Mouse (Mus musculus): ENCODE data around the gene Scgb1c1. TPM values are rescaled to one million over a fixed set of nuclear protein-coding genes. Genes with fewer than 3 reads are reported as not detected.

The Scgb1c1 gene
- not detected in 2 replicates for polyA plus RNA-seq (2015; fragmentation: Nextera tagmentation; extraction: Ambion mirVana)

GRCm38 (mm10) chr7:140844905-140845665 lies at the start of gene Scgb1c1:
Scgb1c1 (plus strand) TSS chr7:140845547.
- H3K27ac ChIP-seq (ENCODE audit: low read length): no peak within 1 kb of the TSS
- H3K4me3 ChIP-seq (replicated peaks; ENCODE audit: low read length): no peak within 1 kb of the TSS
- no peaks in the 10 kb centered on the region for H3K4me1 ChIP-seq (ENCODE audit: control insufficient read depth, insufficient read depth, low read length)
- ATAC-seq (ENCODE audit: insufficient read depth, low FRiP score): peak; percentile 79
- no peak within 1 kb of the TSS for H3K4me2 ChIP-seq (ENCODE audit: low read depth, low read length)
- no peaks in the 10 kb centered on the region; the same call in none of the 2 replicates for H3K27me3 ChIP-seq (ENCODE audit: control insufficient read depth, insufficient read depth, low read length)
- no peak within 1 kb of the TSS for H3K9ac ChIP-seq (ENCODE audit: low read length)
- 26% methylated on average over 14 of the region's 14 CpGs for WGBS
- no peaks in the 10 kb centered on the region for H3K36me3 ChIP-seq (ENCODE audit: control insufficient read depth, insufficient read depth, low read length)
- no peaks in the 10 kb centered on the region for H3K9me3 ChIP-seq (replicated peaks; ENCODE audit: control insufficient read depth, low read length)

DNA sequence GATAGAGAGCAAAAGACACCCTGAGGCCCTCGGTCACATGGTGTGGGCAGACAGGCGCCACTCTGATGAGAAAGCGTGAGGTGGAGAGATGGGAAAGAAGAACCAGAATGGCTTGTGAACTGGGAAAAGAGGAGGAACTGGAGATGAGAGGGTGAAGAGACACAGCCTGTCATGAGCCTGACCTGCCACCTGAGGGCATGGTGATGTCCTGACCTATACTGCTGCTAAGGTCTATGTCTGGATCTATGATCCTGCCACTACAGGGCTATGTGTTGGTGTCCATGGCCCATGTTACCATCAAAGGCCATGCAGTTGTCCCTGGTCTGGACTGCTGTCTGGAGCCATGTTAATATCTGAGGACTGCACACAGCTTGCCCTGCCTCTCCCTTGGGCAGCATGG lies 47.7 kb upstream of the Scgb1c1 start:
- H3K36me3 ChIP-seq (ENCODE audit: control insufficient read depth, insufficient read depth, low read length): no peaks in the 10 kb centered on the region
- no peak overlapping the region for H3K9ac ChIP-seq (ENCODE audit: low read length)
- H3K27ac ChIP-seq (ENCODE audit: low read length): no peak overlapping the region
- ATAC-seq (ENCODE audit: insufficient read depth, low FRiP score): no peak
- no peak overlapping the region for H3K4me3 ChIP-seq (replicated peaks; ENCODE audit: low read length)
- no peaks in the 10 kb centered on the region for H3K9me3 ChIP-seq (replicated peaks; ENCODE audit: control insufficient read depth, low read length)
- no peaks in the 10 kb centered on the region for H3K27me3 ChIP-seq (ENCODE audit: control insufficient read depth, insufficient read depth, low read length)
- H3K4me1 ChIP-seq (ENCODE audit: control insufficient read depth, insufficient read depth, low read length): no peaks in the 10 kb centered on the region
- 83% methylated on average over 3 of the region's 3 CpGs for WGBS
- H3K4me2 ChIP-seq (ENCODE audit: low read depth, low read length): no peak overlapping the region

DNA sequence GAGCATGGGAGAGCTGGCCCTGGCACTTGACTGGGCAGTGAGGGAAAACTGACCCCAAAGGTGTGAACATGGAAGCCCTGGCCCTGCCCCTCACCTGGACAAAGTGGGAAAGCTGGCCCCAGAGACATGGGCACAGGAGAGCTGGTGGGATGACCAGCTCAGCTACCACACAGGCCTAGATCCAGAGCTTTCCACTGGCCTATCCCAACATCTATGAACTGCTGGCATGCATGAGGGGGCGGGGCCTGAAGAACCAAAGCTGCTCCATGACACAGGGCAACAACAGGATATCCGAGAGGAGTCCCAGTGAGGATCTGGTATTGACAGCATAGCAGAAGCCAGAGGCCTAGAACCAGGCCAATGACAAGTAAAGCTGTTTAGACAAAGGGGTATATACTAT lies 47.1 kb upstream of the Scgb1c1 start:
- Histone ChIP-seq H3K9me3 (replicated peaks; ENCODE audit: control insufficient read depth, low read length) (no peaks in the 10 kb centered on the region), H3K9ac (ENCODE audit: low read length) (no peak overlapping the region), H3K4me3 (replicated peaks; ENCODE audit: low read length) (no peak overlapping the region), H3K27me3 (ENCODE audit: control insufficient read depth, insufficient read depth, low read length) (no peaks in the 10 kb centered on the region), H3K36me3 (ENCODE audit: control insufficient read depth, insufficient read depth, low read length) (no peaks in the 10 kb centered on the region), H3K4me1 (ENCODE audit: control insufficient read depth, insufficient read depth, low read length) (no peaks in the 10 kb centered on the region), H3K27ac (ENCODE audit: low read length) (no peak overlapping the region), H3K4me2 (ENCODE audit: low read depth, low read length) (no peak overlapping the region)
- 62% methylated on average over 2 of the region's 2 CpGs for WGBS
- no peak for ATAC-seq (ENCODE audit: insufficient read depth, low FRiP score)

- no peak overlapping the region for H3K4me2 ChIP-seq (ENCODE audit: low read depth, low read length)
- no peak overlapping the region for H3K27ac ChIP-seq (ENCODE audit: low read length)
- H3K36me3 ChIP-seq (ENCODE audit: control insufficient read depth, insufficient read depth, low read length): no peaks in the 10 kb centered on the region
- 69% methylated on average over 6 of the region's 6 CpGs for WGBS
- no peak overlapping the region for H3K9ac ChIP-seq (ENCODE audit: low read length)
- no peaks in the 10 kb centered on the region for H3K9me3 ChIP-seq (replicated peaks; ENCODE audit: control insufficient read depth, low read length)
- H3K4me1 ChIP-seq (ENCODE audit: control insufficient read depth, insufficient read depth, low read length): no peaks in the 10 kb centered on the region
- no peak for ATAC-seq (ENCODE audit: insufficient read depth, low FRiP score)
- no peaks in the 10 kb centered on the region for H3K27me3 ChIP-seq (ENCODE audit: control insufficient read depth, insufficient read depth, low read length)
- H3K4me3 ChIP-seq (replicated peaks; ENCODE audit: low read length): no peak overlapping the region
These were observed 42.7 kb upstream of the Scgb1c1 start for GRCm38 (mm10) chr7:140802629-140803028.

DNA sequence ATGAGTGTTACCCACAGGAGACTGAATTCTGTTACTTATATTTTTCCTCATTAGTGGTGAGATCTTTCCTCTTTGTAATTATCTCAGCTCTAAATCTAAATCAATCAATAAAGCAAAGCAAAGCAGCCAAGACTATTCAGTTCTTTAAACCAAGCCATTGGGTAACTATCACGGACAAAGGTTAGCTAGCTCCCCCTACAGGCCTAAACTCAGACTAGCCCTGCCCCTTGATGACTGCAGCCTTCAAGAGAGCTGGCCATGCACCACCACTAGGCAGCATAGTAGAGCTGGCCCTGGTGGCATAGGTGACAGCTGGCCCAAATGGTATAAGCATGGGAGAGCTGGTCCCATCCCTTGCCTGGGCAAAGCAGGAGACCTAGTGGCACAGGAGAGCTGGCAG lies 39.6 kb upstream of the Scgb1c1 start:
- H3K9ac ChIP-seq (ENCODE audit: low read length): no peak overlapping the region
- ATAC-seq (ENCODE audit: insufficient read depth, low FRiP score): no peak
- H3K9me3 ChIP-seq (replicated peaks; ENCODE audit: control insufficient read depth, low read length): no peaks in the 10 kb centered on the region
- WGBS: 18% methylated on average over 1 of the region's 1 CpGs
- no peak overlapping the region for H3K4me2 ChIP-seq (ENCODE audit: low read depth, low read length)
- H3K4me3 ChIP-seq (replicated peaks; ENCODE audit: low read length): no peak overlapping the region
- no peaks in the 10 kb centered on the region for H3K36me3 ChIP-seq (ENCODE audit: control insufficient read depth, insufficient read depth, low read length)
- H3K27ac ChIP-seq (ENCODE audit: low read length): no peak overlapping the region
- no peaks in the 10 kb centered on the region for H3K4me1 ChIP-seq (ENCODE audit: control insufficient read depth, insufficient read depth, low read length)
- no peaks in the 10 kb centered on the region for H3K27me3 ChIP-seq (ENCODE audit: control insufficient read depth, insufficient read depth, low read length)

GRCm38 (mm10) chr7:140810496-140810895 lies 34.9 kb upstream of the Scgb1c1 start:
- no peak overlapping the region for H3K4me2 ChIP-seq (ENCODE audit: low read depth, low read length)
- no peak overlapping the region for H3K4me3 ChIP-seq (replicated peaks; ENCODE audit: low read length)
- H3K9ac ChIP-seq (ENCODE audit: low read length): no peak overlapping the region
- no peak overlapping the region for H3K27ac ChIP-seq (ENCODE audit: low read length)
- no peak for ATAC-seq (ENCODE audit: insufficient read depth, low FRiP score)
- no peaks in the 10 kb centered on the region for H3K36me3 ChIP-seq (ENCODE audit: control insufficient read depth, insufficient read depth, low read length)
- H3K4me1 ChIP-seq (ENCODE audit: control insufficient read depth, insufficient read depth, low read length): no peaks in the 10 kb centered on the region
- H3K27me3 ChIP-seq (ENCODE audit: control insufficient read depth, insufficient read depth, low read length): no peaks in the 10 kb centered on the region
- WGBS: 88% methylated on average over 6 of the region's 6 CpGs
- no peaks in the 10 kb centered on the region for H3K9me3 ChIP-seq (replicated peaks; ENCODE audit: control insufficient read depth, low read length)

DNA sequence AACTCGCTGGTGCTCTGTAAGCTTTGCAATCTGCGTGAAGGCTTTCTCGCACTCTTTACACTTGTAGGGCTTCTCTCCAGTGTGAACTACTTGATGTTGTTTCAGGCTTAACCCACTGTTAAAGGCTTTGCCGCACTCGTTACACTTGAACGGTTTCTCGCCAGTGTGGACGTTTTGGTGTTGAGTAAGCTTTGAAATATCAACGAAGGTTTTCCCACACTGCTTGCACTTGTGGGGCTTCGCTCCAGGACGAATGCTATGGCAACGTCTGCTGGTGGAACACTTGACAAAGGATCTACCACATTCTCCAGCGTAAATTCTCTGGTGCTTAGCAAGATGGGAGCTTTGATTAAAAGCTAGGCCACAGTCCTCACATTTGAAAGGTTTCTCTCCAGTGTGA lies 33.6 kb upstream of the Scgb1c1 start:
- no peaks in the 10 kb centered on the region for H3K27me3 ChIP-seq (ENCODE audit: control insufficient read depth, insufficient read depth, low read length)
- H3K36me3 ChIP-seq (ENCODE audit: control insufficient read depth, insufficient read depth, low read length): no peaks in the 10 kb centered on the region
- no peak overlapping the region for H3K9ac ChIP-seq (ENCODE audit: low read length)
- no peak overlapping the region for H3K27ac ChIP-seq (ENCODE audit: low read length)
- H3K4me2 ChIP-seq (ENCODE audit: low read depth, low read length): no peak overlapping the region
- no peak overlapping the region for H3K4me3 ChIP-seq (replicated peaks; ENCODE audit: low read length)
- WGBS: 87% methylated on average over 13 of the region's 13 CpGs
- no peaks in the 10 kb centered on the region for H3K9me3 ChIP-seq (replicated peaks; ENCODE audit: control insufficient read depth, low read length)
- H3K4me1 ChIP-seq (ENCODE audit: control insufficient read depth, insufficient read depth, low read length): no peaks in the 10 kb centered on the region
- no peak for ATAC-seq (ENCODE audit: insufficient read depth, low FRiP score)

- H3K36me3 ChIP-seq (ENCODE audit: control insufficient read depth, insufficient read depth, low read length): no peaks in the 10 kb centered on the region
- H3K9ac ChIP-seq (ENCODE audit: low read length): no peak overlapping the region
- no peak overlapping the region for H3K27ac ChIP-seq (ENCODE audit: low read length)
- H3K27me3 ChIP-seq (ENCODE audit: control insufficient read depth, insufficient read depth, low read length): no peaks in the 10 kb centered on the region
- no peak for ATAC-seq (ENCODE audit: insufficient read depth, low FRiP score)
- H3K4me1 ChIP-seq (ENCODE audit: control insufficient read depth, insufficient read depth, low read length): no peaks in the 10 kb centered on the region
- 82% methylated on average over 12 of the region's 12 CpGs for WGBS
- H3K4me3 ChIP-seq (replicated peaks; ENCODE audit: low read length): no peak overlapping the region
- no peak overlapping the region for H3K4me2 ChIP-seq (ENCODE audit: low read depth, low read length)
- no peaks in the 10 kb centered on the region for H3K9me3 ChIP-seq (replicated peaks; ENCODE audit: control insufficient read depth, low read length)
These were observed 32.5 kb upstream of the Scgb1c1 start for GRCm38 (mm10) chr7:140812850-140813249.

- H3K4me2 ChIP-seq (ENCODE audit: low read depth, low read length): no peak overlapping the region
- H3K9ac ChIP-seq (ENCODE audit: low read length): no peak overlapping the region
- no peaks in the 10 kb centered on the region for H3K9me3 ChIP-seq (replicated peaks; ENCODE audit: control insufficient read depth, low read length)
- H3K4me1 ChIP-seq (ENCODE audit: control insufficient read depth, insufficient read depth, low read length): no peaks in the 10 kb centered on the region
- no peak overlapping the region for H3K4me3 ChIP-seq (replicated peaks; ENCODE audit: low read length)
- H3K27me3 ChIP-seq (ENCODE audit: control insufficient read depth, insufficient read depth, low read length): no peaks in the 10 kb centered on the region
- 51% methylated on average over 4 of the region's 4 CpGs for WGBS
- ATAC-seq (ENCODE audit: insufficient read depth, low FRiP score): no peak
- H3K36me3 ChIP-seq (ENCODE audit: control insufficient read depth, insufficient read depth, low read length): no peaks in the 10 kb centered on the region
- no peak overlapping the region for H3K27ac ChIP-seq (ENCODE audit: low read length)
These were observed 25.2 kb upstream of the Scgb1c1 start for GRCm38 (mm10) chr7:140820173-140820572.
